Mouse (Mus musculus) cerebellum, adult 2 months (tissue): Measurements from ENCODE around the gene Gm21761.
"Not testable (repeated sequence)": the region's sequence is repeated elsewhere in the genome, so short reads cannot be mapped to it uniquely, and the experiment has no call there.

Experiments
- CTCF ChIP-seq: fragments of 200-500 bp; IDR thresholded peaks from 2 replicates; pipeline ENCODE4 v1.5.1; 2011; ENCODE audit warnings: low read depth, mild to moderate bottlenecking, control low read depth, low read length, moderate library complexity, borderline replicate concordance; ENCODE audit not compliant: insufficient read depth
- POLR2A ChIP-seq: fragments of 200-500 bp; IDR thresholded peaks from 2 replicates; pipeline ENCODE4 v1.6.1; 2011; ENCODE audit warnings: low read length, control low read depth, borderline replicate concordance; ENCODE audit not compliant: insufficient read depth

GRCm38 (mm10) chr13:119965968-119966367 is 36.9 kb upstream of the Gm21761 start:
- TF ChIP-seq CTCF, POLR2A: not testable (repeated sequence)
